7 mouse cellular contexts compared by ENCODE assay signal in genomic region chr19:5809712-5810089, GRCm38 (mm10). TPM values are rescaled to one million over a fixed set of nuclear protein-coding genes. Genes with fewer than 3 reads are reported as not detected.
DNase-seq lines count a peak whose midpoint lies in the region; ATAC-seq and TF ChIP-seq lines count a peak whose summit lies in the region.

No protein-coding gene starts in this region.

- peak overlapping the region; percentile 25; the same call in 1 of the 2 replicates for H3K9ac ChIP-seq in forebrain, embryonic 14.5 days (ENCODE audit: low read length)
- peak overlapping the region; percentile 5; the same call in 1 of the 2 replicates for H3K9ac ChIP-seq in liver, embryonic 12.5 days

- no peak for ATAC-seq in forebrain, embryonic 14.5 days
- no peak for ATAC-seq in liver, embryonic 12.5 days
- no peak for ATAC-seq in activated CD4-positive, CD25-positive, alpha-beta regulatory T cell, adult 4 months

- DNase-seq in testis, postnatal 10 days (ENCODE audit: low spot score): no peak
- no peak for DNase-seq in forebrain, embryonic 14.5 days (ENCODE audit: low spot score)
- no peak for DNase-seq in left cerebral cortex, postnatal 36 days (ENCODE audit: low spot score in 2 of 2)
- DNase-seq in right cerebral cortex, adult 18-20 months: no peak

- TF ChIP-seq POLR2A in testis, adult 2 months (IDR thresholded peaks at IDR 0.05; ENCODE audit: control insufficient read depth, low read depth, low read length): no peak

- peak overlapping the region; percentile 23 for H3K27ac ChIP-seq in testis, adult 2 months (ENCODE audit: control insufficient read depth, insufficient read depth, low read depth, low read length)
- H3K27ac ChIP-seq in forebrain, embryonic 14.5 days (ENCODE audit: low read depth, low read length): 0 out of 2 replicates have a peak overlapping the region, but pooled peaks have one; percentile 94
- peak overlapping the region; percentile 33; the same call in 1 of the 2 replicates for H3K27ac ChIP-seq in liver, embryonic 12.5 days

- no peak overlapping the region for H3K4me3 ChIP-seq in testis, adult 2 months (ENCODE audit: control insufficient read depth, low read depth, low read length)
- H3K4me3 ChIP-seq in forebrain, embryonic 14.5 days (ENCODE audit: low read depth, low read length): no peak overlapping the region
- no peak overlapping the region for H3K4me3 ChIP-seq in liver, embryonic 12.5 days

- peaks cover 30% of the 10 kb centered on the region for H3K4me1 ChIP-seq in testis, adult 2 months (ENCODE audit: control insufficient read depth, insufficient read depth, low read length)
- peaks cover 47% of the 10 kb centered on the region for H3K4me1 ChIP-seq in forebrain, embryonic 14.5 days (ENCODE audit: control insufficient read depth, insufficient read depth, low read length)
- peaks cover 79% of the 10 kb centered on the region for H3K4me1 ChIP-seq in liver, embryonic 12.5 days

- H3K36me3 ChIP-seq in testis, adult 2 months (ENCODE audit: control insufficient read depth, insufficient read depth, low read length): no peaks in the 10 kb centered on the region
- no peaks in the 10 kb centered on the region for H3K36me3 ChIP-seq in forebrain, embryonic 14.5 days (ENCODE audit: control insufficient read depth, insufficient read depth, low read length)
- no peaks in the 10 kb centered on the region for H3K36me3 ChIP-seq in liver, embryonic 12.5 days

- WGBS in forebrain, embryonic 14.5 days: 62% methylated on average over 7 of the region's 7 CpGs
- 74% methylated on average over 7 of the region's 7 CpGs for WGBS in liver, embryonic 12.5 days (ENCODE audit: insufficient replicate concordance)

- TF ChIP-seq CTCF in testis, adult 2 months (IDR thresholded peaks at IDR 0.05; ENCODE audit: control insufficient read depth, insufficient read depth, insufficient replicate concordance, low read depth, low read length): no peak

- H3K27me3 ChIP-seq in testis, adult 2 months (ENCODE audit: control insufficient read depth, insufficient read depth, low read length): no peaks in the 10 kb centered on the region
- no peaks in the 10 kb centered on the region for H3K27me3 ChIP-seq in forebrain, embryonic 14.5 days (replicated peaks; ENCODE audit: control insufficient read depth, insufficient read depth, low read length)
- H3K27me3 ChIP-seq in liver, embryonic 12.5 days (replicated peaks): no peaks in the 10 kb centered on the region

- H3K9me3 ChIP-seq in forebrain, embryonic 14.5 days (replicated peaks; ENCODE audit: control insufficient read depth, low read length): no peaks in the 10 kb centered on the region
- H3K9me3 ChIP-seq in liver, embryonic 12.5 days (replicated peaks): no peaks in the 10 kb centered on the region

- no peak overlapping the region for H3K4me2 ChIP-seq in forebrain, embryonic 14.5 days (ENCODE audit: low read length)
- no peak overlapping the region for H3K4me2 ChIP-seq in liver, embryonic 12.5 days

- intact Hi-C loops in left cerebral cortex, postnatal 36 days (cut with DNase I): no loop called here

RNA-seq across cellular contexts. Expression of gene Scyl1, which starts 38.5 kb away (rescaled TPM):
- polyA plus RNA-seq in testis, adult 2 months (2012; rRNA removed): 43.1 and 46.7 TPM in 2 replicates
- 56.1 and 67.9 TPM in 2 replicates for polyA plus RNA-seq in forebrain, embryonic 14.5 days (2014; fragmentation: Nextera tagmentation; extraction: Ambion mirVana)
- polyA plus RNA-seq in liver, embryonic 12.5 days (2016; fragmentation: Nextera tagmentation; extraction: Ambion mirVana): 38.3 and 39.7 TPM in 2 replicates
- 10 to 100 TPM in 1 of 2 experiments, 1 to 10 TPM in 1; 8.4 to 16.8 TPM for polyA plus RNA-seq in activated CD4-positive, CD25-positive, alpha-beta regulatory T cell, adult 4 months (2017; shearing (Covaris generic))
- total RNA-seq in left cerebral cortex, postnatal 36 days (2021): 10 to 100 TPM; 90.5 to 98.8 TPM

Comparison
In these comparisons a context has a peak if more than half of its experiments do, and no peak if none do; other contexts are left out.
1. H3K27ac ChIP-seq: peak in every context shown above with its lines; median percentile 94 in forebrain, embryonic 14.5 days; 33 in liver, embryonic 12.5 days; 23 in testis, adult 2 months.